Mouse (Mus musculus) left cerebral cortex, adult 6 months (tissue): ENCODE data around the gene Myog. TPM values are rescaled to one million over a fixed set of nuclear protein-coding genes. Genes with fewer than 3 reads are reported as not detected.

Experiments
- long read RNA-seq, 2 experiments: library from polyadenylated mRNA; unstranded; transcript quantifications; one replicate each; pipeline ENCODE4 v2.0.0; 2019 to 2020
- polyA plus RNA-seq: library from polyadenylated mRNA; unstranded; fragments of <200 nt; fragmentation: Nextera tagmentation; gene quantifications from 2 replicates; pipeline ENCODE4 v1.2.3, GENCODE M21; 2021

The Myog gene
- not detected in 2 replicates for polyA plus RNA-seq
- long read RNA-seq, experiment 1, result 0 reads
- long read RNA-seq, experiment 2, result 0 reads

DNA sequence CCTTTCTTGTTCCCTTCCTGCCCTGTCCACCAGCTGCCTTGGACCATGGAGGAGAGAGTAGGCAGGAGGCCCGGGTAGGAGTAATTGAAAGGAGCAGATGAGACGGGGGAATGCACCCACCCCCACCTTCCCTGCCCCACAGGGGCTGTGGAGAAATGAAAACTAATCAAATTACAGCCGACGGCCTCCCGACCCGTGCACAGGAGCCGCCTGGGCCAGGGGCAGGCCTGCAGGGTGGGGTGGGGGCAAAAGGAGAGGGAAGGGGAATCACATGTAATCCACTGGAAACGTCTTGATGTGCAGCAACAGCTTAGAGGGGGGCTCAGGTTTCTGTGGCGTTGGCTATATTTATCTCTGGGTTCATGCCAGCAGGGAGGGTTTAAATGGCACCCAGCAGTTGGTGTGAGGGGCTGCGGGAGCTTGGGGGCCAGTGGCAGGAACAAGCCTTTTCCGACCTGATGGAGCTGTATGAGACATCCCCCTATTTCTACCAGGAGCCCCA, at the start of gene Myog:
Gene Myog, plus strand, starts transcription at position 392 of the 502 bp plus-strand sequence.

DNA sequence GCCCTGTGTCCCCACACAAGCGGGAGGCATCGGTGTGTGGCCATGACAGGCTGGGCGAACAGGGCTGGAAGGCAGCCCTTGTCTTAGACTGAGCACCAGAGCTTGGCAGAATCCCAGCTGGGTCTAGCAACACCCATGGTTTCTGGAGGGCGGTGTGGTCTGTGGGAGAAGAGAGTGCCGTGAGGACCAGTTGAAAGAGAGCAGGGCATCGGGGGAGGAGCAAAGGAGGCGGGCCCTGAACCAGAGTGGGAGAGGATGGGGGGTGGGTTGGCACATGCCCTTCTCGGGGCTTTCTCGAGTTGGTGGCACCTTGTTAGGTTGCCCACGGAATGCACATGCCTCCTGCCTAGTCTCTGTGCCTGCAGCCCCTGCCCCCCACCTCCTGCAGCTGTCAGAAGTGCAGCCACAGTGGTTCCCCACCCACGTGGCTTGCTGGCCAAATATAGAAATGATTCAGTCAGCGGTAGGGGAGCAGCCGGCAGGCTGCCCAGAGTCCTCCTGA, 43.0 kb downstream of the Myog start, which contains the start of gene Ppfia4:
Gene Ppfia4, minus strand, starts transcription at position 159 of the 502 bp plus-strand sequence.

Other genes starting within 250 kb of the Myog start
- gene Btg2, start 210.9 kb upstream of the Myog start, polyA plus RNA-seq, result 17.8 and 27.4 TPM in 2 replicates
- gene Chit1, start 178.7 kb upstream of the Myog start, polyA plus RNA-seq, result 0.13 TPM in 1 of 2 replicates, not detected in the other
- 17.7 and 19.0 TPM in 2 replicates for gene Chil1, start 107.8 kb upstream of the Myog start, polyA plus RNA-seq
- not detected in 2 replicates for gene Mybph, start 96.5 kb upstream of the Myog start, polyA plus RNA-seq
- gene Adora1, start 54.6 kb upstream of the Myog start, polyA plus RNA-seq, result 73.4 and 80.0 TPM in 2 replicates
- 12.0 and 12.5 TPM in 2 replicates for gene Ppfia4, start 42.9 kb downstream of the Myog start, polyA plus RNA-seq
- 41.3 and 59.9 TPM in 2 replicates for gene Tmem183a, start 72.0 kb downstream of the Myog start, polyA plus RNA-seq
- not detected in 2 replicates for gene 4933406M09Rik, start 96.0 kb downstream of the Myog start, polyA plus RNA-seq
- 27.7 and 34.2 TPM in 2 replicates for gene Cyb5r1, start 115.6 kb downstream of the Myog start, polyA plus RNA-seq
- gene Adipor1, start 125.4 kb downstream of the Myog start, polyA plus RNA-seq, result 80.0 and 101 TPM in 2 replicates
- gene Klhl12, start 165.5 kb downstream of the Myog start, polyA plus RNA-seq, result 14.5 and 18.0 TPM in 2 replicates
- 30.1 and 35.8 TPM in 2 replicates for gene Rabif, start 204.7 kb downstream of the Myog start, polyA plus RNA-seq